Mouse (Mus musculus) CH12.LX (cell line): ENCODE measurements at regions not wholly inside any gene's neighbourhood (a gene's known extent, or its start where the extent isn't known, plus 50 kb on each side); places are given as distances from the start of the nearest gene placed in this dataset.

Source experiments
- CTCF ChIP-seq, 2 experiments: IDR thresholded peaks in 1 of 2; conservative IDR thresholded peaks in 1 of 2; 2 replicates each; pipeline ENCODE4 v1.5.1; 2011 to 2012; ENCODE audit warnings: low read depth in 2 of 2, low read length in 2 of 2, improper control_type of control experiment in 1 of 2, inconsistent platforms in 1 of 2, mild to moderate bottlenecking in 1 of 2, moderate library complexity in 1 of 2
- MYC ChIP-seq: IDR thresholded peaks from 2 replicates; pipeline ENCODE4 v1.6.1; 2011; ENCODE audit warnings: low read depth, mild to moderate bottlenecking, improper control_type of control experiment, low read length
- RAD21 ChIP-seq: IDR thresholded peaks from 2 replicates; pipeline ENCODE4 v1.6.1; 2011; ENCODE audit warnings: low read depth, mild to moderate bottlenecking, low read length, improper control_type of control experiment, moderate library complexity
- TBP ChIP-seq: conservative IDR thresholded peaks from 2 replicates; pipeline ENCODE4 v1.6.1; 2011; ENCODE audit warnings: low read depth, low read length, improper control_type of control experiment
- USF1 ChIP-seq: IDR thresholded peaks from 2 replicates; pipeline ENCODE4 v1.6.1; 2014; ENCODE audit warnings: low read depth, mild to moderate bottlenecking, inconsistent platforms, low read length, improper control_type of control experiment

GRCm38 (mm10) chr13:42595180-42595579 lies 85.2 kb upstream of the Phactr1 start:
- TF ChIP-seq USF1 (no peak), CTCF (conservative IDR thresholded peaks at IDR 0.05 in 1 of 2, IDR thresholded peaks at IDR 0.05 in 1 of 2; ENCODE audit: low read depth in 2 of 2, low read length in 2 of 2) (no peak), RAD21 (no peak), TBP (no peak), MYC (no peak)
